Mouse (Mus musculus): ENCODE results near the gene Mcfd2.

DNA sequence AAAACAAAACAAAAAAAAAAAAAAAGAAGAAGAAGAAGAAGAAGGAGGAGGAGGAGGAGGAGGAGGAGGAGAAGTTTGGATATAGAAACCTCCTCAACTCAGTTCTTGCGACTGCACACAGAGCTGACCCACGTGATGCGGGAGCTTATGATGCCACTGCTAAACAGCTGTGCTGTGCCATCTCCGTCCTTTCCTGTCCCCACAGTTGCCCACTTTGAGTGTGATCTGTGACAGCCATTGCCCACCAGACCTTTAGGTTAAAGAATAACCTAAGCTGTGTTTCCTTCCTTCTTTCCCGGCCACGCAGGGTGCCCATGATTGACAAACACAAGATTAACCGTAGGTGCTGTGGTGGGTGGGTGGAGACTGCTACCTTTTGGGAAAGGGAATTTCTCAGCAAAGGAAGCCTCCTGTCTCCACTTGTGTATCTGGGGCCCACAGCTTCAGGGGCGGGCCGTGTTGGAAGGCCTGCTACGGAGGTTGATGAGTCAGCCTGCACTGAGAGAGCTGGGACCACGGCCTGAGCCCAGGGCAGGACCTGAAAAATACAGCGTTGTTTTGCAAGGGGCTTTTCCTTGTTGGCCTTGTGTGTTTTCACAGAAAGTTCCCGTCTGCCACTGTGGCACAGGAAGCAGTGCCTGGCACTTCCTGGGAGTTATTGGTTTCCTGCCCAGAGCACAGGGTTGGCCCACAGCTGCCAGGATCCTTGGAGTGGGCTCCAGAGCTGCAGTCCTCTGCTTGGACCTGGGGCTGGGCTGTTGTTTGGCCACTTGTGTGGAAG is 36.5 kb upstream of the Mcfd2 start:
- TF ChIP-seq CTCF (IDR thresholded peaks at IDR 0.05; ENCODE audit: insufficient read depth, low read depth, low read length) (no peak), POLR2A (IDR thresholded peaks at IDR 0.05; ENCODE audit: insufficient read depth, low read depth, low read length) (no peak)
